Mouse (Mus musculus): ENCODE results near the gene Slmap. TPM values are rescaled to one million over a fixed set of nuclear protein-coding genes. Genes with fewer than 3 reads are reported as not detected.

Gene Slmap
- polyA plus RNA-seq, 1 experiment from 2014 or later = 161 TPM

DNA sequence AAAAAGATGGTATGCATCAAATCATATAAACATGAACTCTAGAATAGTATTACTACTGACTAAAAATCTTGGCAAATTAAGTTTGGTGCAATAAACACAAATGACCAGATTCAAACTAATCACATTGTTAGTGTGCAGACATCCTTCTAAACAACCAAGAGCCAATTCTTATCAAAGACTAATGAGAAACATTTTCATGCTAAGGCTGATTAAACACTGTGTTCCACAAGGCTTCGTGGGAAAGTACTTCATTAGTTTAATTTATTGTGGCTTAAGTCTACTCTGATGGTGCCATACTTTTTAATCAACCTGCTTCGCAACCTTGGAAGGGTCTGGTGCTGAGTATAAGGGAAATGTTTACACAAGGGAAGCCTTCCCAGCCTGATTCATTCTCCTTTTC is 102.4 kb downstream of the Slmap start:
- no peak overlapping the region for H3K4me2 ChIP-seq (ENCODE audit: low read length)
- H3K9ac ChIP-seq (ENCODE audit: low read length) = no peak overlapping the region
- no peaks in the 10 kb centered on the region for H3K9me3 ChIP-seq (ENCODE audit: control insufficient read depth, low read length)
- WGBS = 85% methylated on average over 2 of the region's 2 CpGs
- ATAC-seq (ENCODE audit: insufficient number of reproducible peaks, insufficient read depth, low FRiP score, low read depth) = no peak
- no peaks in the 10 kb centered on the region for H3K27me3 ChIP-seq (ENCODE audit: control insufficient read depth, insufficient read depth, low read length)
- H3K27ac ChIP-seq (replicated peaks in 1 of 2; ENCODE audit: control insufficient read depth in 1 of 2, insufficient read depth in 1 of 2, low read depth in 2 of 2, low read length in 2 of 2) = no peak overlapping the region
- H3K4me1 ChIP-seq (ENCODE audit: control insufficient read depth in 2 of 2, insufficient read depth in 2 of 2, low read length in 2 of 2) = peaks cover 0 to 2% of the 10 kb centered on the region in 2 experiments; a peak in 1 of 4 replicates
- H3K4me3 ChIP-seq (ENCODE audit: control insufficient read depth in 1 of 2, insufficient read depth in 1 of 2, low read depth in 1 of 2, low read length in 2 of 2) = no peak overlapping the region
- peaks cover 78% of the 10 kb centered on the region for H3K36me3 ChIP-seq (ENCODE audit: control insufficient read depth, insufficient read depth, low read length)

GRCm38 (mm10) chr14:26431919-26432318 is 102.8 kb downstream of the Slmap start:
- Histone ChIP-seq H3K36me3 (ENCODE audit: control insufficient read depth, insufficient read depth, low read length) (peaks cover 78% of the 10 kb centered on the region), H3K27ac (replicated peaks in 1 of 2; ENCODE audit: control insufficient read depth in 1 of 2, insufficient read depth in 1 of 2, low read depth in 2 of 2, low read length in 2 of 2) (no peak overlapping the region)

DNA sequence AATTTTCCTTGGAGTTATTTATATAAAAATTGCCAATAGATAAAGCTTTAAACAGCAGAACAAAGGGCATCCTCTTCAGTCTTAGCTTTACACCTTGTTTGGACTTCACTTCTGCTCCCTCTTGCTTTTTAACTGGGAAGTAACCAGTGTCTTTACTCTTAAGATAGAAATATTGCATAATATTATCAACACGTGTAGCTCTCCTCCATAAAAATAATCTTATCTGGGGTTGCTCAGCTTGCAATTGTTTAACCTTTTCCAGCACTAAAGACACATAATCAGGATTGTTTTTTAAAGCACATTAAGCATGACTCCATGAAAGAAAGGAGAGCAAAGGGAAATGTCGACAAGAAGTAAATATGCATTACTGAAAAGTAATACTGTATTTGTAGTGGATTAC is 114.5 kb downstream of the Slmap start:
- H3K9ac ChIP-seq (ENCODE audit: low read length) = no peak overlapping the region
- no peak overlapping the region for H3K27ac ChIP-seq (replicated peaks in 1 of 2; ENCODE audit: control insufficient read depth in 1 of 2, insufficient read depth in 1 of 2, low read depth in 2 of 2, low read length in 2 of 2)
- peaks cover 100% of the 10 kb centered on the region for H3K36me3 ChIP-seq (ENCODE audit: control insufficient read depth, insufficient read depth, low read length)
- ATAC-seq (ENCODE audit: insufficient number of reproducible peaks, insufficient read depth, low FRiP score, low read depth) = no peak
- H3K4me2 ChIP-seq (ENCODE audit: low read length) = no peak overlapping the region
- no peaks in the 10 kb centered on the region for H3K9me3 ChIP-seq (ENCODE audit: control insufficient read depth, low read length)
- no peaks in the 10 kb centered on the region for H3K4me1 ChIP-seq (ENCODE audit: control insufficient read depth in 2 of 2, insufficient read depth in 2 of 2, low read length in 2 of 2)
- 59% methylated on average over 2 of the region's 2 CpGs for WGBS
- no peaks in the 10 kb centered on the region for H3K27me3 ChIP-seq (ENCODE audit: control insufficient read depth, insufficient read depth, low read length)
- no peak overlapping the region for H3K4me3 ChIP-seq (ENCODE audit: control insufficient read depth in 1 of 2, insufficient read depth in 1 of 2, low read depth in 1 of 2, low read length in 2 of 2)

More at GRCm38 (mm10) chr14:26431919-26432318, 102.8 kb downstream of the Slmap start:
- H3K4me3 ChIP-seq (ENCODE audit: control insufficient read depth in 1 of 2, insufficient read depth in 1 of 2, low read depth in 1 of 2, low read length in 2 of 2) = no peak overlapping the region
- H3K4me1 ChIP-seq (ENCODE audit: control insufficient read depth in 2 of 2, insufficient read depth in 2 of 2, low read length in 2 of 2) = no peaks in the 10 kb centered on the region
- no peak overlapping the region for H3K9ac ChIP-seq (ENCODE audit: low read length)
- no peaks in the 10 kb centered on the region for H3K9me3 ChIP-seq (ENCODE audit: control insufficient read depth, low read length)
- no peak for ATAC-seq (ENCODE audit: insufficient number of reproducible peaks, insufficient read depth, low FRiP score, low read depth)
- H3K4me2 ChIP-seq (ENCODE audit: low read length) = no peak overlapping the region
- no peaks in the 10 kb centered on the region for H3K27me3 ChIP-seq (ENCODE audit: control insufficient read depth, insufficient read depth, low read length)
- 86% methylated on average over 2 of the region's 2 CpGs for WGBS

DNA sequence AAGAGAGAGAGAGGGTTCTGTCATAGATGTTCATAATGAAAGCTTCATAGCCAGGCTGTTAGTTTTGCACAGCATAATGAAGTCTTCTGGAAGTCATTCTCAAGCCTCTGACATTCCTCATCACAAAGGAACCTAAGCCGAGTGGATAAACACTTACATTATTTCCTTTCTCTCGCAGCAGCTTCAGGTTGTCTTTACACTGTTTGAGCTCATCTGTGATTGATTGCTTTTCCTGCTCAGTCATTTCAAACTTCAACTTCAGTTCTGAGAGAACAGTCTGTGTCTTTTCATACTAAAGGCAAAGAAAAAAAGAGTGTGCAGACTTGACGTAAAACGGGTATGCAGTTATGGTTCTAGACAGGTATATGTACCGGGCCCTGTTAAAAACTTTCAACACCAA is 116.8 kb downstream of the Slmap start:
- H3K4me1 ChIP-seq (ENCODE audit: control insufficient read depth in 2 of 2, insufficient read depth in 2 of 2, low read length in 2 of 2) = no peaks in the 10 kb centered on the region
- no peak for ATAC-seq (ENCODE audit: insufficient number of reproducible peaks, insufficient read depth, low FRiP score, low read depth)
- H3K9me3 ChIP-seq (ENCODE audit: control insufficient read depth, low read length) = no peaks in the 10 kb centered on the region
- no peaks in the 10 kb centered on the region for H3K27me3 ChIP-seq (ENCODE audit: control insufficient read depth, insufficient read depth, low read length)
- no peak overlapping the region for H3K4me2 ChIP-seq (ENCODE audit: low read length)
- H3K4me3 ChIP-seq (ENCODE audit: control insufficient read depth in 1 of 2, insufficient read depth in 1 of 2, low read depth in 1 of 2, low read length in 2 of 2) = no peak overlapping the region
- no peak overlapping the region for H3K9ac ChIP-seq (ENCODE audit: low read length)
- no peak overlapping the region for H3K27ac ChIP-seq (replicated peaks in 1 of 2; ENCODE audit: control insufficient read depth in 1 of 2, insufficient read depth in 1 of 2, low read depth in 2 of 2, low read length in 2 of 2)
- 76% methylated on average over 5 of the region's 5 CpGs for WGBS
- H3K36me3 ChIP-seq (ENCODE audit: control insufficient read depth, insufficient read depth, low read length) = peaks cover 100% of the 10 kb centered on the region

DNA sequence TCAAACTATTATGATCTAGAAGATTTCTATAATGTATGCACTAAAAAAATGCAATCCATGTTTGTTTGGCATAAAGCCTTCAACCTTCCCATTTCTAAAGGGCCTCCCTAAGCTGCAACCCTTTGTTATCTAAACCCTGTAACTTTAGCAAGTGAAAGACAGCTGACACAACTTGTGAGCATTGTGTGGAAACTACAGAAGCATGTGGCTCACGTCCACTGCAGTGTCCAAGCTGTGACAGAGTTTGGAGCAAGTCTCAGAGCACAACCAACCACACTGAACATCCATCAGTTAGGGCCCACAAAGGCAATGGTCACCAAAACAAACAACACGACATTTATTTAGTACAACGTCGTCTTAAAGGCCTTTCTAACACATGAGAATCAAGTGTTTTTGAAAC is 117.6 kb downstream of the Slmap start:
- 81% methylated on average over 4 of the region's 4 CpGs for WGBS
- no peaks in the 10 kb centered on the region for H3K27me3 ChIP-seq (ENCODE audit: control insufficient read depth, insufficient read depth, low read length)
- H3K36me3 ChIP-seq (ENCODE audit: control insufficient read depth, insufficient read depth, low read length) = peaks cover 100% of the 10 kb centered on the region
- H3K27ac ChIP-seq (replicated peaks in 1 of 2; ENCODE audit: control insufficient read depth in 1 of 2, insufficient read depth in 1 of 2, low read depth in 2 of 2, low read length in 2 of 2) = no peak overlapping the region
- no peak overlapping the region for H3K4me2 ChIP-seq (ENCODE audit: low read length)
- no peaks in the 10 kb centered on the region for H3K4me1 ChIP-seq (ENCODE audit: control insufficient read depth in 2 of 2, insufficient read depth in 2 of 2, low read length in 2 of 2)
- no peaks in the 10 kb centered on the region for H3K9me3 ChIP-seq (ENCODE audit: control insufficient read depth, low read length)
- no peak overlapping the region for H3K9ac ChIP-seq (ENCODE audit: low read length)
- ATAC-seq (ENCODE audit: insufficient number of reproducible peaks, insufficient read depth, low FRiP score, low read depth) = no peak
- H3K4me3 ChIP-seq (ENCODE audit: control insufficient read depth in 1 of 2, insufficient read depth in 1 of 2, low read depth in 1 of 2, low read length in 2 of 2) = no peak overlapping the region

DNA sequence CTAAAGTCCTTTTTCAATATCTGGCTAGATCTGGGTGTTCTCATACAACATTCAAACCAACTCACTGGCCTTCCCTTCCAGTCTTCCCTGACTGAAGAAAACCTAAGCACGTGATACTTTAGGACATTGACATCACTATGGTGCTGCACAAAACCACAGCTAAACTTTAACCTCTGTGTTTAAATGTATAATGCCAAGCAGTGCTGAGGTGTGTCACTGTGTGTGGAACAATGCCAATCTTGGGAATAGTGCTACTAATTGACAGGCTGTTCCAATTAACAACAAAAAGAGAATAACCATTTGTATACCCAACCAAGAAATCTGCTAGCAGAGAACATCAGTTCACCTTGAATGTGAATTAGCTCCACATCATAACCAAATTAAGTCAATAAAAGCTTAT is 121.2 kb downstream of the Slmap start:
- Histone ChIP-seq H3K27ac (replicated peaks in 1 of 2; ENCODE audit: control insufficient read depth in 1 of 2, insufficient read depth in 1 of 2, low read depth in 2 of 2, low read length in 2 of 2) (no peak overlapping the region), H3K36me3 (ENCODE audit: control insufficient read depth, insufficient read depth, low read length) (peaks cover 79% of the 10 kb centered on the region), H3K27me3 (ENCODE audit: control insufficient read depth, insufficient read depth, low read length) (no peaks in the 10 kb centered on the region), H3K9me3 (ENCODE audit: control insufficient read depth, low read length) (no peaks in the 10 kb centered on the region), H3K4me2 (ENCODE audit: low read length) (no peak overlapping the region), H3K9ac (ENCODE audit: low read length) (no peak overlapping the region), H3K4me3 (ENCODE audit: control insufficient read depth in 1 of 2, insufficient read depth in 1 of 2, low read depth in 1 of 2, low read length in 2 of 2) (no peak overlapping the region), H3K4me1 (ENCODE audit: control insufficient read depth in 2 of 2, insufficient read depth in 2 of 2, low read length in 2 of 2) (no peaks in the 10 kb centered on the region)
- WGBS = 92% methylated on average over 1 of the region's 1 CpGs
- ATAC-seq (ENCODE audit: insufficient number of reproducible peaks, insufficient read depth, low FRiP score, low read depth) = no peak

DNA sequence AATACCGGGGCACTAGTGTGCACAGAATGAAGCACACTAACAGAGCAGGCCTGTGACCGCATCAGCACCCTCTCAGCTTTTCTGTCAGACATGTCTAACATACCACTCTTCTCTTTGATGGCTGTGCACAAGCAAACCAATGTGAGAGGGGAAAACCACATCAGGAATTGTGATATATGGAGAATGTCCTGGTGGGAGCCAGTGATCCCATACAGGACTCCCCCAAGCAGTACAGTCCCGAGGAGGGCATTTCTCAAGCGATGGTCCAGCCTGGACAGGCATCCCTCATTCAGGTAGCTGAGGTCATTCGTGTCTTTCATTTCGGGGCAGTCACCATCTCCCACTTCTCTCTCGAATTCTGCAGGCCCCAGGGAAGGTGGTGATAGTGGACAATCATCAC is 128.0 kb downstream of the Slmap start:
- H3K4me2 ChIP-seq (ENCODE audit: low read length) = no peak overlapping the region
- peaks cover 34% of the 10 kb centered on the region for H3K36me3 ChIP-seq (ENCODE audit: control insufficient read depth, insufficient read depth, low read length)
- H3K4me3 ChIP-seq (ENCODE audit: control insufficient read depth in 1 of 2, insufficient read depth in 1 of 2, low read depth in 1 of 2, low read length in 2 of 2) = no peak overlapping the region
- no peaks in the 10 kb centered on the region for H3K9me3 ChIP-seq (ENCODE audit: control insufficient read depth, low read length)
- ATAC-seq (ENCODE audit: insufficient number of reproducible peaks, insufficient read depth, low FRiP score, low read depth) = no peak
- no peaks in the 10 kb centered on the region for H3K4me1 ChIP-seq (ENCODE audit: control insufficient read depth in 2 of 2, insufficient read depth in 2 of 2, low read length in 2 of 2)
- H3K27me3 ChIP-seq (ENCODE audit: control insufficient read depth, insufficient read depth, low read length) = no peaks in the 10 kb centered on the region
- no peak overlapping the region for H3K27ac ChIP-seq (replicated peaks in 1 of 2; ENCODE audit: control insufficient read depth in 1 of 2, insufficient read depth in 1 of 2, low read depth in 2 of 2, low read length in 2 of 2)
- WGBS = 90% methylated on average over 7 of the region's 7 CpGs
- no peak overlapping the region for H3K9ac ChIP-seq (ENCODE audit: low read length)

DNA sequence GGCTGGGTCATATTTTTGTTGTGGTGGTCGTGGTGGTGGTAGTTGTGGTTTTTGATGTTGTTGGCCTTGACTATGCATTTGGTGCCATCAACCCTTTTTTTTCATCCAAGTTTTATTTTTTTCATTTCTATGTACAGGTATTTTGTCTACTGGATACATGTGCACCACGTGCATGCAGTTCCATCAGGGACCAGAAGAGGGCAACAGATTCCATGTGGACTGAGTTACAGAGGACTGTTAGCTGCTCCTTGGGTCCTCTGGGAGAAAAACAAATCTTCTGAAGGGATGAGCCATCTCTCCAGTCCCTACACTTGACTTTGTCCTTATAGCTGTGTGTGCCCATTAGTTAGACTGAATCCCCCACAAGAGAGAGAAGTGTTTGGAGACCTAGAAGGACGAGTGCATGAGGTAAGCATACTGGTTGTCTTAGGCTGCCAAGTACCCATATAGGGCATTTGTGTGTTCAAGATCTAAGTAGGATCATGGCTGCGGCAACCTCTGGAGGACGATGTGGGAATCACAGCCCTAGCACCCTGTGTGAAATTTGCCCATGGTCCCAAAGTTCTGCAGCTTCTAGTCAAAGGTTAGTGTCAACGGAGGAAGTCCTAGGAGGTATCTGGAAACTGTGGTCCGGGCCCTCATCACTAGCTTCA is 136.1 kb downstream of the Slmap start:
- Histone ChIP-seq H3K9ac (ENCODE audit: low read length) (no peak overlapping the region), H3K36me3 (ENCODE audit: control insufficient read depth, insufficient read depth, low read length) (peaks cover 23% of the 10 kb centered on the region), H3K4me3 (ENCODE audit: control insufficient read depth in 1 of 2, insufficient read depth in 1 of 2, low read depth in 1 of 2, low read length in 2 of 2) (no peak overlapping the region), H3K4me1 (ENCODE audit: control insufficient read depth in 2 of 2, insufficient read depth in 2 of 2, low read length in 2 of 2) (no peaks in the 10 kb centered on the region), H3K27ac (replicated peaks in 1 of 2; ENCODE audit: control insufficient read depth in 1 of 2, insufficient read depth in 1 of 2, low read depth in 2 of 2, low read length in 2 of 2) (no peak overlapping the region), H3K9me3 (ENCODE audit: control insufficient read depth, low read length) (peaks cover 14% of the 10 kb centered on the region), H3K27me3 (ENCODE audit: control insufficient read depth, insufficient read depth, low read length) (no peaks in the 10 kb centered on the region), H3K4me2 (ENCODE audit: low read length) (no peak overlapping the region)
- ATAC-seq (ENCODE audit: insufficient number of reproducible peaks, insufficient read depth, low FRiP score, low read depth) = no peak
- WGBS = 97% methylated on average over 7 of the region's 7 CpGs

Measured in heart, embryonic 14.5 days (tissue).